Mouse (Mus musculus): ENCODE measurements at regions not wholly inside any gene's neighbourhood (a gene's known extent, or its start where the extent isn't known, plus 50 kb on each side); places are given as distances from the start of the nearest gene placed in this dataset.

DNA sequence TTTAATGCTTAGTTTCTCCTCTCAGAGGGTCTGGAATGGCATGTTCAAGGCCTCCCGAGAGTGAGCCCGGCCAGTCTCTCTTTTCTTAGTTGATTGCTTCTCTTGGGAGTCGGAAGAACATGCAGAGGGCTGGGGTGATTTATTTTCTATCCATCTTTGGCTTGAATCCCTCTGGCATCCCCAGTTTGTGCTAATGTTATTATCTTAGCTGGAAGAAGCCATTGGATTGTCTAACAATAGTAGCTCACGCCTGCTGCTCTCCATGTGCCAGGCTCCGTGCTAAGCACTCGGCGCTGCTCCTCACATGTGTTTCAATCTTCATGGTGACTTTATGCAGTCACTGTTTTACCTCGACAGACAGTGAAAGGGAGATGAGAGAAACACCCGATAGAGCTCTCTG lies 160.8 kb downstream of the Zfp706 start:
- ATAC-seq (replicated peaks in 1 of 2; ENCODE audit: insufficient read depth in 1 of 2, low FRiP score in 2 of 2, low TSS enrichment in 1 of 2, low read depth in 1 of 2, poor library complexity in 2 of 2, severe bottlenecking in 2 of 2), result no peak
